Mouse (Mus musculus) right cerebral cortex, postnatal 10 days (tissue): ENCODE results near the gene Thap11.
"Not testable (repeated sequence)": the region's sequence is repeated elsewhere in the genome, so short reads cannot be mapped to it uniquely, and the experiment has no call there.

Source experiments
- DNase-seq, 2 experiments: peaks; one replicate each; pipeline ENCODE4 v3.0.0; 2021; ENCODE audit warnings: low spot score in 2 of 2

Thap11 gene

DNA sequence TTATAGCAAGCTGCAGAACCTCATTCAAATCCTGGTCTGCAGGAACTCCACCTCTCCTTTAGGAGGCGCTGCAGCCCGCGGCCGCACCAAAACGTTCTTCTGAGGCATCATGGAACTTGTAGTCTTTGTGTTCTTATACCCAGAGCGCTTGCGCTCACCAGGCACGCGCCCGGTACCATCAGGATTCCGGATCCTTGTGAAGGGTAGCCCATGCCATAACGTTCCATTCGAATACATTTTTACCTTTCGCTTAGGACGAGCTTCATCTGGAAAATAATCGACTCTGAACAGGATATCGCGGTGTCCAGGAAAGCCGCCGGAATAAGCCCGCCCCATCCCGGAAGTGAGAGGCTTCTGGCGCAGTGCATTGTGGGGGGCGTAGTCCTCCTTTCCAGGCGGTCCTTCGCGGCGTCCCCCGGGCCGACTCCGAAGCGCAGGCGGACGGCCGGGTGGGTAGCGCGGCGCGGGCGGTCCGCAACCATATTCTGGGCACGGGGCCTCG, at the start of gene Thap11:
TSS of gene Thap11 (plus strand) at position 418 of the 502 bp plus-strand sequence.
- DNase-seq = peak; percentile 93 to 95

- no peak for DNase-seq
Measured at GRCm38 (mm10) chr8:105805346-105805745, 49.6 kb upstream of the Thap11 start.

DNA sequence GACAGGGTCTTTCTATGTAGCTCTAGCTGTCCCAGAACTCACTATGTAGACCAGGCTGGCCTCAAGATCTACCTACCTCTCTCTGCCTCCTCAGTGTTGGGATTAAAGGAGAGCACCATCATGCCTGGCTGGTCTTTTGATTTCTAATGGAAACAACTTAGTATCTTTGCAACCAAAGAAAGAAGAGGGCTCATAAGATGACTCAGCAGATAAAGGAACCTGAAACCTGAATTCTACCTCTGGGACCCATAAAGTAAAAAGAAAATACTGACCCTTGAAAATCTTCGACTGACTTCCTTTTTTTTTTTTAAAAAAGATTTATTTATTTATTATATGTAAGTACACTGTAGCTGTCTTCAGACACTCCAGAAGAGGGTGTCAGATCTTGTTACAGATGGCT, 49.0 kb upstream of the Thap11 start:
- no peak for DNase-seq

DNA sequence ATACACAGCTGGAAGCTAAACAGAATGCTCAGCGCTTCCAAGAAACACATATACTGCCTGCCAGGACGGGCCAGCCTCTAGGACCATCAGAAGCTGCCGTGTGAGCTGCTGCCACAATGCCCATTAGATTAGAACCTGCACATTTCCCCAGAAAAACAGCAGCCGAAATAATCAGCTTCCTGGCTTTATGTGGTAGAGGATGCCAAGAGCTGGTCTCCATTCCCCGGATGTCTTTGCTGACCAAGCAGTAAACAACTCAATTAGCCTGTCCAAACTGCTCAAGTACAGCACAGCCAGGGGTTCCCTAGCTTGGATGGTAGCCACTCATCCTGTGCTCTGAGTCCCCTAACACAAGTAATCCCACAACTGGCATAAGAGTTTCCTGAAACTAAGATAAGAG, 47.2 kb upstream of the Thap11 start:
- no peak for DNase-seq

- no peak for DNase-seq
Measured at GRCm38 (mm10) chr8:105808480-105808879, 46.5 kb upstream of the Thap11 start.

DNA sequence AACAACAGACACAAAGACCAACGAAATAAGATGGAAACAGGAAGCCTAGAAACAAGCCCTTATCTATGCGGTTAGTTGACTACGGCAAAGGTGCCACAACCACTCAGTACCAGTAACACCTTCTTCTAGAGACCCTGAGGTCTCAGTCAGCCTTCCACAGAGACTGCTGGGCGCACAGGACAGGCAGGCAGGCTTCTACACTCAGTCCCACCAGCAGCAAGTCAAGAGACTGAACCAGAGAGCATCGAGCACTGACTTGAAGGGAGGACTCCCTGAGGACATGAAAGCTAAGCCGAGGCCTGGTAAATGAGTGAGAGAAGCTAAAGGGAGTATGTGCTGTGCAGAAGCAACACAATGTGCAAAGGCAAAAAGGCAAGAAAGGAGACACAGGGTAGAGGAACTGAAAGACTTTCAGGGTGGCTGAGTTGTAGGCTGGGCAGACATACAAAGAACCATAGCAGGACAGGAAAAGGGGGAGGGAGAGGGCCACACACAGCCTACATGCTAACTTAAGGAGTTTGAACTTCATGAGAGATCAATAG, 44.6 kb upstream of the Thap11 start:
- no peak for DNase-seq

DNA sequence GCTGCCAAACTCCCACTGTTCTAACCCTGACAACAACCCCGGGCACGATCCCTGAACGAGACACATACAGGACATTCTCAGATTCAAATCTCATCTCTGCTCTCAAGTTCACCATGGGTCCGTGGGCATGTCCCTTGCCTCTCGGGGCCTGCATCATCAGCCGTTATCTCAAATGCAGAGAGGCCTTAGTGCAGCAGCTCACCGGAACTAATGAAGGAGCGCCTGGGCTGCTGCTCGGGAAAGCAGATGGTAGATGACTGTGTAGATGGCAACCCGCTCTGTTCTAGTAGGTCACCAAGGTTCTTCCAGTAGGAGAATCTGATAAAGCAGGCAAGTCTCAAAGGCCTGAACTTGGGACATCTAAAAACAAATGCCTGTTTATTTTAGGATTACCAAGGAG, 43.9 kb upstream of the Thap11 start:
- no peak for DNase-seq

DNA sequence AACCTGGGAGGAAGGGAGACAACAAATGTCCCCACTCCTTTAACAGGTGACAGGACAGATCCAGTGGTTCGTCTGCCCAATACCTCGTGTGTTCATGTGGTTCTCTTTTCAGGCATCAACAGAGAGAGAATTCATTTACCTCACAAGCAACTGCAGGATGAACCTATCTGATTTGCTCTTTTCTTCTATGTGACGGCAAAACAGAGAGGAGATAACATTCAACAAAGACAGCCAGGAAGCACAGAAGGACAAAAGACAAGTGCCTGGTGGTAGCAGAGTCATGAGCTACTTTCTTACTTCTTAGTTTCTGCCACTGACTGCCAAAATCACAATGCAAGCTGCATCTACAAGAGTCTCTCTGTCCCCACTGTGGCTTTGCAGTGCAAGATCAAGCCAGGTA, 43.4 kb upstream of the Thap11 start:
- DNase-seq = no peak

- no peak for DNase-seq
Measured at GRCm38 (mm10) chr8:105812511-105812910, 42.4 kb upstream of the Thap11 start.

DNA sequence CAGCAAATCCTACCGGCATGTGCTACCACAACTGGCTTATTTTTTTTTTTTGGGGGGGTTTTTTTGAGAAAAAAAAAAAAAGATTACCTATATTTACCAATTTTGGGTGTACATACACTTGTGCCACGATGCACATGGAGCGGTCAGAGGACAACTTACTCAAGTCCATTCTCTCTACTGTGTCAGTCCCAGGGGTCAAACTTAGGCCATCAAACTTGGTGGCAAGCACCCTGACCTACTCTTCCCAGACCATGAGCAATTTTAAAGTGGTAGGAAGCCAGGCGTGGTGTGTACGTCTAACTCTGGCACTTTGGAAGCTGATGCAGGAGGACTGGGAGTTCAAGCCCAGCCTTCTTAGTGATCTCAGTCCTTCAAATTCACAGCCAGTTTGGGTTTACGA, 41.7 kb upstream of the Thap11 start:
- no peak for DNase-seq

GRCm38 (mm10) chr8:105819659-105820058, 35.3 kb upstream of the Thap11 start:
- no peak for DNase-seq

DNA sequence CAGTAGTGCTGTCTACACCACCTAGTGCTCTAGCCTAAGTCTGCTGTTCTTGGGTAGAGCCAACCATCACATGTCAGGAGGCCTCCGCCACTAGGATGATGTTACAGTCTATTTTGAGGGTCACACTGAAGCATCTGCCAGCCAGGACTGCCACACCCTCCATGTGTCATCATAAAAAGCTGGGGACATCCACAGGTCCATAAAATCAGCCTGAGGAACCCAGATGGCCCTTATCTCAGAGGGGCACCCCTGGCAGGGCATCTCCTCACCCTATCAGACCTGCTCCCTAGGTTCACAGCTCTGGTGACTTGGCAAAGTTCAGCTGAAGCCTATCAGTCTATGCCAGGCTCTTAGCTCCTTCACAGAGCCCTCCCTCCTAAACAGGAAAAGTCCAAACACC, 34.0 kb upstream of the Thap11 start:
- no peak for DNase-seq

GRCm38 (mm10) chr8:105825506-105825905, 29.4 kb upstream of the Thap11 start:
- no peak for DNase-seq

DNA sequence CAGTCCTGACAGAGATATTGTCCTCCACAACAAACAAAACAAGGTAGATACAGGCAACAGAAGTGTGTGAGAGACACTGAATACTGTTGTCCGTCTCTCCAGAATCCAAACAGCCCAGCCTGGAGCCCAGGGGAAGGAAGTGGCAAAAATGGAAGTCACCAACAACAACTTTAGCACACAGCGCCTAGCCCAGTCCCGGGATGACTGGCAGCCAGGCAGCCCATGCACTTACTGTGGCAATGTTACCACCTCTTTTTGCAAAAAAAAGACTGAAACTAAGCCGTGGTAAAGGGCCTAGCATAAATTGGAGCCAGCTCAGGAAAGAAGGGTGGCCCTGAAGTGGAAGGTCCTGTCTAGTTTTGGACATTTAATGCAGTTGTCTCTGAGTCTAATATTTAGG, 28.6 kb upstream of the Thap11 start:
- no peak for DNase-seq

GRCm38 (mm10) chr8:105826861-105827848, 27.8 kb upstream of the Thap11 start, which contains the start of the genes Ranbp10 and Tsnaxip1:
Gene Ranbp10 (minus strand): TSS chr8:105827350.
Gene Tsnaxip1 (plus strand): TSS chr8:105827731.
- peak; percentile 99 to 100 for DNase-seq

DNA sequence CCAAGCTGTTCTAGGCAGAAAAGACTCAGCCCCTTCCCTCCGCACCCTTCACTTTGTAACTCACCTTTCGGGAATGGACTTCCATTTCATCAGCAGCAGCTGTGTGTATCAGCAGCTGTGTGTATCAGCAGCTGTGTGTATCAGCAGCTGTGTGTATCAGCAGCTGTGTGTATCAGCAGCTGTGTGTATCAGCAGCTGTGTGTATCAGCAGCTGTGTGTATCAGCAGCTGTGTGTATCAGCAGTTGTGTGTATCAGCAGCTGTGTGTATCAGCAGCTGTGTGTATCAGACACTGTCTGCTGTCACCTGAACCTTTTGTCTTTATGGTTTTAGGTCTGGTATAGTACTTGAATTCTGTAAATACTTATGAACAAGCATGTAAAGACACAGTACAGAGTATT, 21.2 kb upstream of the Thap11 start:
- not testable (repeated sequence) for DNase-seq

DNA sequence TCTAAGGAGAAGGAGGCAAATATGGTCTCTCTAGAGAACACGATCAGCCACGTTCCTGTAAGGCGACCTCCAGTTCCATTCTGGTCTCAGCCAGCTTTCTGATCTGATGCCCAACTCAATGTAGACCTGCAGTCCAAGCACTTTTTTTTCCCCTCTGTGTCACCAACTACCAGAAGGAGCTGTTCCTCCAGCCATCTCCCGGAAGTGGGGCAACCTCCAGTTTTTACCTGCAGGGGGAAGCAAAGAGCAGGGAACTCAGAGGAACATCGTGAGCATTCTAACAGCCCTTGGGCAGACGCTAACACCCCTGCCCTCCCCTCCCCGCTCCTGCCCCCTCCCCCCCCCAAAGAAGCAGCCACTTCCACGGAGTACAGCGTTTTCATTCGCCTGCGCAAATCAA, 19.6 kb upstream of the Thap11 start:
- peak in 1 of 2 experiments; percentile 72 for DNase-seq

GRCm38 (mm10) chr8:105836991-105837390, 17.9 kb upstream of the Thap11 start:
- no peak for DNase-seq

GRCm38 (mm10) chr8:105839209-105839608, 15.7 kb upstream of the Thap11 start:
- DNase-seq = no peak

DNA sequence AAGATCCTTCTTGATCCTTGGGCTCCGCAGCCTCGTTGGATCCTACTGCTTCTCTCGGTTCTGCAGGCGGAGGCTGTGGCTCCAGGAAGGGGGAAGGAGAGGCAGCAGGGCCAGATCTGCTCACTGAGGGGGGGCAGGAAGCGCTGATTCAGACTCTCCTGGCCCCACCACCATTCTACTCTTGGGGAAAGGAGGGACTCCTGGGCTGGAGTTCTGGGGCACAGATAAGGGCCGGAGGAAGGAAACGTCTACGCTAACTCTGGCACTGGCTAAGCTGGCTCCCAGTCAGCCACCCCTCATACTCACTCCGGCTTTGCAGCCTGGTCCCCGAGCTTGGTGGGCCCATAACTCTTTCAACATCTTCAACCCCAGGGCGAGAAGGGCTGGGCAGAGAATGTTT, 8.3 kb upstream of the Thap11 start:
- no peak for DNase-seq

GRCm38 (mm10) chr8:105850014-105850413, 4.9 kb upstream of the Thap11 start:
- DNase-seq = no peak

DNA sequence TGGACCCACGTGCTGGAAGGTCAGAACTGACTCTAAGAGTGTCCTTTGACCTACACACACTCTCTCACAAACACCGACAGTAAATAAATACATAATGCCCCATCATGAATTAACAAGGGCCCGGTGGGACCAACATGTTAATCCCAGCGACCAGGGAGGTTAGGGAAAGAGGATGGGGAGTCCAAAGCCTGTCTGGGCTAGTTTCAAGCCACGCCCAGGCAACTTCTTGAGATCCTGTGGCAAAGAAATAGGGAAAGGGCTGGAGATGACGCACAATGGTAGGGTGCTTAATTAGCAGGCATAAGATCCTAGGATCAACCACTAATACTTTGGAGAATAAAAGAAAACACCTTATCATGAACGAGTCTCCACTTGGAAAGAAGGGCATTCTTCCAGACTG, 4.3 kb upstream of the Thap11 start:
- no peak for DNase-seq

DNA sequence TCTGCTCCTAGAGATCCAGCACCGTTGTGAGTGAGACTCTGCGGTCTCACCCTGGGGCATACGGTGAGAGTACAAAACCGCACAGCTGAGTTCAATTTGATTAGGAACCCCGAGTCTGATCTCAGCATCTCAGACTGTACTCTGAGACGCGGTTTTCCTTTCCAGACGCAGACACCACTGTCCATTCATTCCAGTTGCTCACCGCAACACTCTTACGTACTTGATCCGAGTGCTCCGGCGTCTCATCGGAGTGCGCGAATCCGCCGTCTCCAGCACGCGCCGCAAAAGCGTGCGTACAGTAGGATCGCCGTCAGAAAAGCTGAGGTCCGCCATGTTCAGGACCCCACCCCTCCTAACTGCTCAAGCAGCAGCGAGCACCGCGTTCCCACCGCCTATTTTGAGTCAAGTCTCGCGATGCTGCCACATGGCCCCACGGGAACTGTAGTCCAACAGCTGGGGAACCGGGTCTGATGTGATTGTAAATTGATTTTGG, 3.2 kb upstream of the Thap11 start:
- DNase-seq = peak; percentile 97
